Mouse (Mus musculus) urinary bladder, postnatal 25 days (tissue): ENCODE results near the gene Exoc7.

Experiments used
- DNase-seq: peaks from one replicate; pipeline ENCODE4 v3.0.0; 2022; ENCODE audit warnings: low spot score

The Exoc7 gene

GRCm38 (mm10) chr11:116307019-116307725 lies at the start of gene Exoc7:
TSS of gene Exoc7 (minus strand) at chr11:116307233.
- DNase-seq: no peak

DNA sequence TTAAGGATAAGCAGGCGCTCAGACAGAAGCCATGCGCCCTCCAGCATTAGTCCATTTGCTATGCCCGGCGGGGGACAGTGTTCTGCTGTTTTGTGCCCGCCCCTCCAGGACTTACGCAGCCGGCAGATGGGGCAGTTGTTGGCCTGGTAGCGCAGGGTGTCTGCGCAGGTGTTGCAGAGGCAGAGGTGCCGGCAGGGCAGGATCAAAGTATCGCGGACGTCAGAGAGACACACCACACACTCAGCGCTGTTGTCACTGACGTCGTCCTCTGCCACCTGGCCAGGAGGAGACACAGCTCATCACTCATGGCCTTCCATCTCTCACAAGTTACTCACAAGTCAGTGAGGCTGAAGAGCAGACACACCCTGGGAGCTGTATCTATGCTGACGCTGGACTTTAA lies 47.5 kb upstream of the Exoc7 start:
- DNase-seq: no peak

DNA sequence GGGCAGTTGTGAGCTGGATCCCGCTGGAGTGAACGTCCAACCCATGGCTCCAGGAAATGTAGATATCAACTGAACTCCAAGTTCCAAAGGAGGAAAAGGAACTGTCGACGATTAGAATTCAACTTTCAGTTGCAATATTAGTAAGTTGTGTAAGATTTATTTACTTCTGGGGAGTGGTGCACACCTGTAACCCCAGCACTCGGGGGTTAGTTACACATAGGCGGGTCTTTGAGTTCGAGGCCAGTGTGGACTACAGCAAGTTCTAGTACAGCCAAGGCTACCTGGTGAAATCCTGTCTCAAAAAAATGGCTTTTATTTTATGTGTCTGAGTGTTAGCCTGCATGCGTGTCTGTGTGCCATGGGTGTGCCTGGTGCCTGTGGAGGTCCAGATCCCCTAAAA lies 46.5 kb upstream of the Exoc7 start:
- DNase-seq: no peak

- no peak for DNase-seq
Measured at GRCm38 (mm10) chr11:116351294-116351693, 44.3 kb upstream of the Exoc7 start.

- DNase-seq: no peak
Measured at GRCm38 (mm10) chr11:116347955-116348354, 40.9 kb upstream of the Exoc7 start.

- no peak for DNase-seq
Measured at GRCm38 (mm10) chr11:116347012-116347411, 40.0 kb upstream of the Exoc7 start.

DNA sequence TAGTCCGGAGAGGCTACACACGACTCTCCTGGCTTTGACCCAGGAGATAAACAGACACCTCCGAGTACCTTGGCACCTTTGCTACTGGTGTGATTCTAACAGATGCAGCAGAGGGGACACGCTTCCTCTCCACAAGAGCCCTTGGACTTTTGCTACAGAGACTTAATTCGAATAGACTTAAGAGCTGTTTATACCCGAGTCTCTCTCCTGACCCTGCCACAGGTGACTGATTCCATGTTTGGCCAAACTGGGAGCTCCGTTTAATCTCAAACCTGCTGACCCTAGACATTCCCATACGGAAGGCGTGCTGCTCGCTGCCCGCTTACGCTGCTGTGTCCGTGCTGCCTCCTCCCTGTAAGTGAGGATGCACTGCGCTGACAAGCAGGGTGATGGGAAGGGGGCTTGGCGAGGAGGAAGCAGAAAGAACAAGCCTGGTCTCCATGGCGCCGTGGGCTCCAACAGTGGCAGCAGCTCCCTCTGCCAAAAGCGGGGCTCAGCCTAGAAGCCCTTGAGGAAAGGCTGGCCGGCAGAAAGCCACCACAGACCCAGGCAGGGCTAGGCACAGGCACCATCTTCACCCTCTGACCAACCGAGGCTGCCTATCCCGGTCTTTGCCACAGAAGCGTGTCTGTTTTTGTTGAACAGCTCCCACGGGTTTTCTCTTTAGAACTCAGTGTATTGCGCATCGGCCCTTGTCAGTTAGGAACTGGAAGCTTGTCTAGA lies 35.2 kb upstream of the Exoc7 start:
- DNase-seq: no peak

- no peak for DNase-seq
Measured at GRCm38 (mm10) chr11:116337531-116337930, 30.5 kb upstream of the Exoc7 start.

- DNase-seq: no peak
Measured at GRCm38 (mm10) chr11:116337000-116337399, 30.0 kb upstream of the Exoc7 start.

DNA sequence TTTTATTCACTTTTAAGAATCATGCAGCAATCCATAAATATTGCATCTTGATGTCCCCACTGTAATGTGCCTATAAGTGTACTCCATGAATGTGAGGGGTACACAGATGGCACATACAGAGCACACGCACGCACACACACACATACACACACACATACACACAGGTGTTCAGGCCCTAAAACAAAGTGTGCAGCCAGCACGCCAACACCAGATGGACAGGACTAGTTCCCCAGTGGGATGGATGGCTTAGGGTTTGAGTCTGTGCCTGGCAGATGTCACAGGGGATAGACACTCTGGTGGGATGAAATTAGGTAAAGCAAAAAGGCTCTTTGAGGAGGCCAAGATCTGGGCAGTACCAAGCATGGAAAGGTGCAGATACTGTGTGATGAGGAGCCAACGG lies 29.4 kb upstream of the Exoc7 start:
- no peak for DNase-seq

DNA sequence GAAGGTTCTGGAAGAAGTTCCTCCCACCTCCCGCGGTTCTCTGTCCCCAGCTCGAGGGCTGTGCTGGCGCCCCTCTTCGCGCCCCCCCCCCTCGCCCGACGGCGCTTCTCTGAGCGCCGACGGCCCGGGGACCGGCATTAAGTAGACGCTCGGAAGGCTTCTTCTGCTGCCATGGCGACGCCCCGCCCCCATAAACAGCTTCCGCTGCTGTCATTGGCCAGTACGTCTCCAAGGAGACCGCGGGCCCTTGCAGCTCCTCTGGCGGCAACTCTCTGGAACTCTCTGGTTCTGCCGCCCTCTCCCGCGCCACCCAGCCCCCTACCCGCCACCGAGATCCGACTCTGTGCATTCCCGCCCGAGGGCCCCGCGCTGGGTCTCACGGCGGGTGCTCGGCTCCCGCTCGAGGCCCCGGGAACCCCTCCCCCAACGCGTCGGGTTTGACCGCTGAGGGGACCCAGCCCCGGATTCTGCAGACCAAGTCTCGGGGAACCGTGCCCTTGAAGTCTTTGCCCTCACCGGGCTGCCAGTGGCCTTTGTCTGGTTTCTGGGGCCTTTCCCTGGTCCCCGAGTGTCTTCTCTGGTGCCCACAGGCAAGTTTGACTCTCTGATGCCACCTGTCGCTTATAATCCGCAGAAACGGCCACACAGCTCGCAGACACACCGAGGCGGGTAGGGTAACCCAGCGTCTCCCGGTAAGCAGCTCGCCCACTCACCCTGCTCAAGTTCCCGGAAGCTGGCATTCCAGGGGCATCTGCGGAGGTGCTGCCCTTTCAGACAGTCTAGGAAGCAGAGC lies 28.4 kb upstream of the Exoc7 start, which contains the start of gene Foxj1:
Gene Foxj1, minus strand, starts transcription at position 156 of the 793 bp plus-strand sequence.
- peak; percentile 95 for DNase-seq

GRCm38 (mm10) chr11:116334417-116334782 lies 27.4 kb upstream of the Exoc7 start:
- no peak for DNase-seq

DNA sequence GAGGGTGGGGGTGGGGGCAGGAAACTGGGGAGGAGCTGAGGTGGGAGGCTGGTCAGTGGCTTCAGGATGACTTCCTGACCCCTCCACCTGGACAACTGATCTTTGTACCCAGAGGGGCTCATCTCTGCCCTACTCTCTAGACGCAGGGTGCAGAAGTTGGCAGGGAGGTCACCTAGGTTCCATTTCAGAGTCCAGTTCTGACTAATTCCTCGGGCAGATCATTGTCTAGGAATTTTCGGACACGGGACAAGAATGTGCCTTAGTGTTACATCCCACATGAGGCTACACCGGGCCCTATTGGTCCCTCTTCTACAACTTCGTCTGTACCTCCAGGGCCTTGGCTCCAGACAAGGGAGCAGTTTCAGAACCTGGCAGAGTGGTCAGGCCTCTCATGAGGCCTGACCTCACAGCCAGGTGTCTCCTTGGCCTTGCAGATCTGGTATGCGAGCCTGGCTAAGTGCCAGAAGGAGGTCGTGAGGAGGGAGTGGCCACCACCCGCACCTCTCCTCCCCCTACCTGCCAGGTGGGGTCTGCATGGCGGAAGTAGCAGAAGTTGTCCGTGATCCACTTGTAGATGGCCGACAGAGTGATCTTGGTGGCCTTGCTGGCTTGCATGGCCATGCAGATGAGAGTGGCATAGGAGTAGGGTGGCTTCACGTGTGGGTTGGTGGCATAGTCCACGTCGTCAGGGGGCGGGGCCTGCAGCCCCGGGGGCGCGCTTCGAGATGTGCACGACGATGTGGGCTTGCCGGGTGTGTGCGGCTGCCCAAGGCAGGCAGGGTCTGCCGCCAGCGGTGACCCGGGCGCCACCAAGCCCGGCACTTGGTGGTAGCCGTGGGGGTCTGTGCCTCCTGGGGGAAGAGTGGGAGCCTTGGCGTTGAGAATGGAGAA lies 26.7 kb upstream of the Exoc7 start:
- DNase-seq: no peak

- DNase-seq: no peak
Measured at GRCm38 (mm10) chr11:116332983-116333270, 25.9 kb upstream of the Exoc7 start.

- DNase-seq: no peak
Measured at GRCm38 (mm10) chr11:116332232-116332982, 25.4 kb upstream of the Exoc7 start.

DNA sequence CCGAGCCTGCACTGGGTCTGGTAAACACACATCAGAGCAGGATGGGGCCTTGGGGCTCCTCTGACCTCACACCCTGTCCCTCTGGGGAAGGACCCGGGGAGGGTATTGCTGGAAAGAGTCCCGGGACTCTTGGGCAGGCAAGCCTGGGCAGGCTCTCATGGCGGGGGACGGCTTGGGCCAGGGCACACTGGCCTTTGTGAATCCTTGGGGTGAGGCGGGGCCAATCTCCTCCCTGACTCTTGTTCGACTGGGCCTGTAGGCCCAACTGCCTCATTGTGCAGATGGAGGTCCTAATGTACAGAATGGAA lies 23.1 kb upstream of the Exoc7 start:
- no peak for DNase-seq

GRCm38 (mm10) chr11:116329314-116330210 lies 22.5 kb upstream of the Exoc7 start:
- DNase-seq: no peak

- DNase-seq: peak; percentile 63
Measured at GRCm38 (mm10) chr11:116326963-116327603, 20.1 kb upstream of the Exoc7 start.

- peak; percentile 97 for DNase-seq
Measured at GRCm38 (mm10) chr11:116318719-116319659, 12.0 kb upstream of the Exoc7 start.
